Mouse (Mus musculus) cerebellum, adult 2 months (tissue): Measurements from ENCODE around the gene Zfp536.

Source experiments
- CTCF ChIP-seq: fragments of 200-500 bp; IDR thresholded peaks from 2 replicates; pipeline ENCODE4 v1.5.1; 2011; ENCODE audit warnings: low read depth, mild to moderate bottlenecking, control low read depth, low read length, moderate library complexity, borderline replicate concordance; ENCODE audit not compliant: insufficient read depth
- POLR2A ChIP-seq: fragments of 200-500 bp; IDR thresholded peaks from 2 replicates; pipeline ENCODE4 v1.6.1; 2011; ENCODE audit warnings: low read length, control low read depth, borderline replicate concordance; ENCODE audit not compliant: insufficient read depth

DNA sequence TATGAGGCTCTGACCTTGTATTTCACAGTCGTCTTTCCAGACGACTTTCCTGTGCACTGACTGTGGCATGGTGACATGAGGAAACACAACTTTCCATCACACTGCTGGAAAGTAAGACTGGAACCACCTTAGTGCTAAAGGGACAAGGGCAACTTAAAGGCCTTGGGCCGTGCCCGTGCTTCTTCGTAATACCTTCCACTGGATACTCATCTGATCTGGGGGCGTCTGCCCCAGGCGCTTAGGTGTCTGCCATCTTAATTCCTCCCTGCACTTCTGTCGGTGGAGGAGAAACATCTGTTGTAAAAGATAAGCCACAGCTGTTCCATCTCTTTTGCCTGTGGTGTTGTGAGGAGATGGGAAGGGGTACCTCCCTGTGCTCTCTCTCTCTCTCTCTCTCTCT lies 299.2 kb downstream of the Zfp536 start:
- no peak for TF ChIP-seq POLR2A
- TF ChIP-seq CTCF, result no peak
